Mouse (Mus musculus) MEL (cell line): ENCODE measurements around the gene Rabep1. TPM values are rescaled to one million over a fixed set of nuclear protein-coding genes. Genes with fewer than 3 reads are reported as not detected.
A peak's percentile ranks its signal among the peaks of the same experiment; 100 is the strongest.

Experiments used
- DNase-seq: peaks from one replicate; pipeline ENCODE4 v3.0.0; 2011; ENCODE audit warnings: low read depth, low spot score
- H3K27ac ChIP-seq: 2 replicates; pipeline ENCODE4 v1.5.1; 2012; ENCODE audit warnings: low read depth, mild to moderate bottlenecking, control low read depth, low read length, moderate library complexity; ENCODE audit not compliant: control insufficient read depth
- H3K27me3 ChIP-seq, 2 experiments: fragments of 150-350 bp in 1 of 2; sonication (generic) in 1 of 2; 2 replicates each; pipeline ENCODE4 v1.6.1; 2012; ENCODE audit warnings: low read length in 2 of 2, mild to moderate bottlenecking in 2 of 2, improper control_type of control experiment in 1 of 2, moderate library complexity in 1 of 2; ENCODE audit not compliant: insufficient read depth in 2 of 2, control insufficient read depth in 1 of 2
- H3K36me3 ChIP-seq, 2 experiments: 2 replicates each; pipeline ENCODE4 v1.6.1; 2012 to 2014; ENCODE audit warnings: low read length in 2 of 2, improper control_type of control experiment in 1 of 2, inconsistent platforms in 1 of 2, mild to moderate bottlenecking in 1 of 2; ENCODE audit not compliant: insufficient read depth in 2 of 2, control insufficient read depth in 1 of 2
- H3K4me1 ChIP-seq, 2 experiments: fragments of 150-350 bp in 1 of 2; sonication (generic) in 1 of 2; 2 replicates each; pipeline ENCODE4 v1.6.1; 2012; ENCODE audit warnings: low read length in 2 of 2, improper control_type of control experiment in 1 of 2, mild to moderate bottlenecking in 1 of 2; ENCODE audit not compliant: insufficient read depth in 2 of 2, control insufficient read depth in 1 of 2
- H3K4me3 ChIP-seq, 2 experiments: fragments of 150-350 bp in 1 of 2; sonication (generic) in 1 of 2; 2 replicates each; pipeline ENCODE4 v1.5.1; 2012; ENCODE audit warnings: low read depth in 2 of 2, low read length in 2 of 2, mild to moderate bottlenecking in 2 of 2, moderate library complexity in 2 of 2, control low read depth in 1 of 2, improper control_type of control experiment in 1 of 2; ENCODE audit not compliant: control insufficient read depth in 1 of 2, insufficient read depth in 1 of 2
- H3K79me2 ChIP-seq: 2 replicates; pipeline ENCODE4 v1.6.1; 2012; ENCODE audit warnings: mild to moderate bottlenecking, low read length, moderate library complexity; ENCODE audit not compliant: control insufficient read depth, poor library complexity, insufficient read depth
- H3K9ac ChIP-seq: 2 replicates; pipeline ENCODE4 v1.6.1; 2012; ENCODE audit warnings: low read depth, mild to moderate bottlenecking, control low read depth, low read length, moderate library complexity; ENCODE audit not compliant: control insufficient read depth, poor library complexity, severe bottlenecking
- H3K9me3 ChIP-seq: fragments of 150-350 bp; sonication (generic); replicated peaks from 2 replicates; pipeline ENCODE4 v1.6.1; 2012; ENCODE audit warnings: mild to moderate bottlenecking, low read length, improper control_type of control experiment, moderate library complexity; ENCODE audit not compliant: insufficient read depth
- BHLHE40 ChIP-seq: IDR thresholded peaks from 2 replicates; pipeline ENCODE4 v1.6.1; 2012; ENCODE audit warnings: low read depth, mild to moderate bottlenecking, inconsistent platforms, low read length, improper control_type of control experiment, borderline replicate concordance
- E2F4 ChIP-seq: IDR thresholded peaks from 2 replicates; pipeline ENCODE4 v1.6.1; 2011; ENCODE audit warnings: low read depth, low read length, improper control_type of control experiment, borderline replicate concordance
- ELF1 ChIP-seq: IDR thresholded peaks from 2 replicates; pipeline ENCODE4 v1.6.1; 2014; ENCODE audit warnings: low read depth, mild to moderate bottlenecking, inconsistent platforms, low read length, improper control_type of control experiment, moderate library complexity
- EP300 ChIP-seq, 2 experiments: IDR thresholded peaks; 2 replicates each; pipeline ENCODE4 v1.6.1; 2011; ENCODE audit warnings: improper control_type of control experiment in 2 of 2, low read length in 2 of 2, low read depth in 1 of 2, mild to moderate bottlenecking in 1 of 2
- GABPA ChIP-seq: IDR thresholded peaks from 2 replicates; pipeline ENCODE4 v1.6.1; 2012; ENCODE audit warnings: low read depth, mild to moderate bottlenecking, inconsistent platforms, low read length, improper control_type of control experiment, moderate library complexity
- GATA1 ChIP-seq: IDR thresholded peaks from 2 replicates; pipeline ENCODE4 v1.6.1; 2011; ENCODE audit warnings: low read depth, low read length, improper control_type of control experiment
- HCFC1 ChIP-seq: IDR thresholded peaks from 2 replicates; pipeline ENCODE4 v1.6.1; 2012; ENCODE audit warnings: low read depth, mild to moderate bottlenecking, inconsistent platforms, low read length, improper control_type of control experiment, moderate library complexity
- JUND ChIP-seq: IDR thresholded peaks from 2 replicates; pipeline ENCODE4 v1.6.1; 2011; ENCODE audit warnings: low read depth, mild to moderate bottlenecking, improper control_type of control experiment, low read length
- KAT2A ChIP-seq: conservative IDR thresholded peaks from 2 replicates; pipeline ENCODE4 v1.6.1; 2012; ENCODE audit warnings: low read depth, low read length, improper control_type of control experiment, inconsistent platforms
- MAX ChIP-seq: IDR thresholded peaks from 2 replicates; pipeline ENCODE4 v1.6.1; 2011; ENCODE audit warnings: low read length, improper control_type of control experiment
- MEF2A ChIP-seq: IDR thresholded peaks from 2 replicates; pipeline ENCODE4 v1.6.1; 2014; ENCODE audit warnings: low read depth, mild to moderate bottlenecking, inconsistent platforms, low read length, improper control_type of control experiment; ENCODE audit not compliant: poor library complexity, insufficient replicate concordance, severe bottlenecking; ENCODE audit errors: extremely low read depth
- MXI1 ChIP-seq: IDR thresholded peaks from 2 replicates; pipeline ENCODE4 v1.6.1; 2011; ENCODE audit warnings: mild to moderate bottlenecking, low read depth, low read length, improper control_type of control experiment
- MYB ChIP-seq: IDR thresholded peaks from 2 replicates; pipeline ENCODE4 v1.6.1; 2011; ENCODE audit warnings: mild to moderate bottlenecking, low read depth, low read length, improper control_type of control experiment
- MYC ChIP-seq: IDR thresholded peaks from 2 replicates; pipeline ENCODE4 v1.6.1; 2011; ENCODE audit warnings: low read depth, mild to moderate bottlenecking, low read length, improper control_type of control experiment, moderate library complexity
- NELFE ChIP-seq: IDR thresholded peaks from 2 replicates; pipeline ENCODE4 v1.6.1; 2011; ENCODE audit warnings: low read depth, low read length, improper control_type of control experiment
- NRF1 ChIP-seq: IDR thresholded peaks from 2 replicates; pipeline ENCODE4 v1.6.1; 2014; ENCODE audit warnings: low read depth, mild to moderate bottlenecking, inconsistent platforms, low read length, improper control_type of control experiment, moderate library complexity; ENCODE audit not compliant: poor library complexity, insufficient read depth, severe bottlenecking
- RCOR1 ChIP-seq: IDR thresholded peaks from 2 replicates; pipeline ENCODE4 v1.6.1; 2012; ENCODE audit warnings: low read depth, mild to moderate bottlenecking, inconsistent platforms, low read length, improper control_type of control experiment
- SIN3A ChIP-seq: IDR thresholded peaks from 2 replicates; pipeline ENCODE4 v1.6.1; 2012; ENCODE audit warnings: low read length, improper control_type of control experiment, inconsistent platforms
- SMC3 ChIP-seq: IDR thresholded peaks from 2 replicates; pipeline ENCODE4 v1.6.1; 2011; ENCODE audit warnings: low read depth, low read length, improper control_type of control experiment
- TAL1 ChIP-seq: IDR thresholded peaks from 2 replicates; pipeline ENCODE4 v1.6.1; 2012; ENCODE audit warnings: mild to moderate bottlenecking, inconsistent platforms, low read length, moderate library complexity, mixed read lengths
- TBP ChIP-seq: IDR thresholded peaks from 2 replicates; pipeline ENCODE4 v1.8.0; 2011; ENCODE audit warnings: low read depth, low read length, improper control_type of control experiment
- TCF12 ChIP-seq: IDR thresholded peaks from 2 replicates; pipeline ENCODE4 v1.6.1; 2014; ENCODE audit warnings: low read depth, mild to moderate bottlenecking, inconsistent platforms, low read length, improper control_type of control experiment, moderate library complexity
- UBTF ChIP-seq: IDR thresholded peaks from 2 replicates; pipeline ENCODE4 v1.6.1; 2012; ENCODE audit warnings: low read depth, mild to moderate bottlenecking, inconsistent platforms, low read length, improper control_type of control experiment, moderate library complexity, borderline replicate concordance; ENCODE audit not compliant: insufficient read depth
- USF2 ChIP-seq, 2 experiments: IDR thresholded peaks; 2 replicates each; pipeline ENCODE4 v1.6.1; 2011 to 2012; ENCODE audit warnings: improper control_type of control experiment in 2 of 2, low read length in 2 of 2, borderline replicate concordance in 1 of 2, inconsistent platforms in 1 of 2, low read depth in 1 of 2, mild to moderate bottlenecking in 1 of 2; ENCODE audit not compliant: insufficient read depth in 1 of 2
- ZMIZ1 ChIP-seq: IDR thresholded peaks from 2 replicates; pipeline ENCODE4 v1.6.1; 2012; ENCODE audit warnings: low read depth, mild to moderate bottlenecking, inconsistent platforms, low read length, improper control_type of control experiment, moderate library complexity
- ZNF384 ChIP-seq: IDR thresholded peaks from 2 replicates; pipeline ENCODE4 v1.6.1; 2012; ENCODE audit warnings: low read depth, mild to moderate bottlenecking, inconsistent platforms, low read length, improper control_type of control experiment
- polyA plus RNA-seq, 2 experiments: library from polyadenylated mRNA; stranded (reverse) in 1 of 2; unstranded in 1 of 2; fragments of >175 nt in 1 of 2; fragments of >200 nt in 1 of 2; gene quantifications; 2 replicates each; pipeline versions ENCODE4 v1.2.1 to v1.2.4; 2012; ENCODE audit warnings: low replicate concordance in 2 of 2, low read depth in 1 of 2; ENCODE audit not compliant: insufficient read length in 2 of 2, insufficient read depth in 1 of 2, missing spikeins in 1 of 2
- total RNA-seq: library from RNA; depleted of rRNA; stranded (reverse); fragments of 300-350 nt; gene quantifications from 2 replicates; pipeline ENCODE4 v1.2.3, GENCODE M21; 2012

The Rabep1 gene
- total and polyA plus RNA-seq, 3 experiments, result 24.2 to 72.2 (median 34.3) TPM

- peaks cover 6% of the 10 kb centered on the region in 2 experiments for H3K4me1 ChIP-seq
- peak; percentile 46 for DNase-seq
- H3K9ac ChIP-seq, result no peak overlapping the region
- no peaks in the 10 kb centered on the region for H3K9me3 ChIP-seq
- no peak overlapping the region for H3K4me3 ChIP-seq
- 0 out of 2 replicates have a peak, but pooled peaks cover 1% of the 10 kb centered on the region for H3K79me2 ChIP-seq
- no peak overlapping the region for H3K27ac ChIP-seq
- TF ChIP-seq SIN3A (no peak), UBTF (no peak), EP300 (IDR thresholded peaks at IDR 0.05; ENCODE audit: low read depth in 1 of 2, low read length in 2 of 2) (peak in 1 of 2 experiments; percentile 49; a peak in 1 of 4 replicates), MXI1 (no peak), GABPA (no peak), TAL1 (peak; percentile 48), SMC3 (no peak), USF2 (IDR thresholded peaks at IDR 0.05; ENCODE audit: borderline replicate concordance in 1 of 2, insufficient read depth in 1 of 2, low read depth in 1 of 2, low read length in 2 of 2) (no peak), MYB (no peak), E2F4 (no peak), ELF1 (no peak), RCOR1 (no peak), NELFE (no peak), ZMIZ1 (no peak), MYC (no peak), ZNF384 (peak; percentile 80), JUND (no peak), TCF12 (peak; percentile 72), KAT2A (no peak), MEF2A (no peak), GATA1 (peak; percentile 44; the same call in 1 of the 2 replicates), TBP (no peak), MAX (0 out of 2 replicates have a peak, but pooled peaks have one; percentile 6), NRF1 (no peak), BHLHE40 (no peak), HCFC1 (no peak)
- no peaks in the 10 kb centered on the region for H3K27me3 ChIP-seq
- peaks cover 18 to 73% of the 10 kb centered on the region in 2 experiments for H3K36me3 ChIP-seq
Measured at GRCm38 (mm10) chr11:70960786-70961554, 116.4 kb downstream of the Rabep1 start.
